Mouse (Mus musculus) neural tube, embryonic 12.5 days (tissue): ENCODE results near the gene Pigt. TPM values are rescaled to one million over a fixed set of nuclear protein-coding genes. Genes with fewer than 3 reads are reported as not detected.

Experiments used
- ATAC-seq: fragments of 200-750 bp; cut with Nextera tagmentation; 2 replicates; pipeline ENCODE4 v1.8.0; 2017; ENCODE audit warnings: low read depth, mild to moderate bottlenecking, moderate TSS enrichment, moderate library complexity; ENCODE audit not compliant: low FRiP score
- H3K27ac ChIP-seq: fragments of 300-500 bp; sonication (generic); 2 replicates; pipeline ENCODE4 v1.5.1; 2016
- H3K27me3 ChIP-seq: fragments of 300-500 bp; sonication (generic); replicated peaks from 2 replicates; pipeline ENCODE4 v1.6.1; 2016; ENCODE audit warnings: mild to moderate bottlenecking
- H3K36me3 ChIP-seq: fragments of 300-500 bp; sonication (generic); 2 replicates; pipeline ENCODE4 v1.6.1; 2016; ENCODE audit warnings: mild to moderate bottlenecking
- H3K4me1 ChIP-seq: fragments of 300-500 bp; sonication (generic); 2 replicates; pipeline ENCODE4 v1.6.1; 2016
- H3K4me2 ChIP-seq: fragments of 300-500 bp; sonication (generic); replicated peaks from 2 replicates; pipeline ENCODE4 v1.6.1; 2016; ENCODE audit warnings: mild to moderate bottlenecking
- H3K4me3 ChIP-seq: fragments of 300-500 bp; sonication (generic); 2 replicates; pipeline ENCODE4 v1.5.1; 2016
- H3K9ac ChIP-seq: fragments of 300-500 bp; sonication (generic); 2 replicates; pipeline ENCODE4 v1.6.1; 2016; ENCODE audit warnings: mild to moderate bottlenecking
- H3K9me3 ChIP-seq: fragments of 300-500 bp; sonication (generic); 2 replicates; pipeline ENCODE4 v1.6.1; 2016; ENCODE audit warnings: mild to moderate bottlenecking
- WGBS: fragments of 180-500 bp; shearing (Covaris S2); methylation state at CpG from one replicate; pipeline ENCODE4 v1.1.7; 2016; 5-methylcytosine and 5-hydroxymethylcytosine counted together
- polyA plus RNA-seq: library from polyadenylated mRNA; unstranded; fragments of >200 nt; fragmentation: Nextera tagmentation; extraction: Ambion mirVana; gene quantifications from 2 replicates; pipeline ENCODE4 v1.2.1, GENCODE M21; 2016

The Pigt gene
- polyA plus RNA-seq, 1 experiment from 2014 or later = 55.3 TPM

DNA sequence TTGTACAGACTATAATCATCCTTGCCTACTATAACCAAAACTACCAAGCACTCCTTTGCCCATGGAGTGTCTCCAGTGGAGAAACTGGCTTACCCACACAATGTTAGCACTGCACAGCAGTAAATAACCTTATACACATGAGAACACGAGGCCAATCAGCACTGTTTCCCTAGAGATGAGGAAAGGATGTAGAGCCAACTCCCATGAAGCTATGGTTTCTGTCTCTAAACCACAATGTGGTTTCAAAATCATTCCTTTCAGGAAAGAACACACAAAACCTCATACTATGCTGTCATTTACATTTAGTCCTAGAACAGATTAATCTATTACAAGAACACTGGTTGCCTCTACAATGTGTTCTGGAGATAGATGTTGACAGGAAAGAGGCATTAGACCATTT is 989 bp upstream of the Pigt start:
- no peaks in the 10 kb centered on the region for H3K9me3 ChIP-seq
- no peak for ATAC-seq
- H3K4me1 ChIP-seq = peaks cover 7% of the 10 kb centered on the region; the same call in 1 of the 2 replicates
- WGBS = 61% methylated on average over 1 of the region's 1 CpGs
- H3K36me3 ChIP-seq = peaks cover 18% of the 10 kb centered on the region
- H3K4me3 ChIP-seq = no peak overlapping the region
- no peak overlapping the region for H3K27ac ChIP-seq
- peak overlapping the region; percentile 98 for H3K4me2 ChIP-seq
- H3K27me3 ChIP-seq = no peaks in the 10 kb centered on the region
- H3K9ac ChIP-seq = no peak overlapping the region

DNA sequence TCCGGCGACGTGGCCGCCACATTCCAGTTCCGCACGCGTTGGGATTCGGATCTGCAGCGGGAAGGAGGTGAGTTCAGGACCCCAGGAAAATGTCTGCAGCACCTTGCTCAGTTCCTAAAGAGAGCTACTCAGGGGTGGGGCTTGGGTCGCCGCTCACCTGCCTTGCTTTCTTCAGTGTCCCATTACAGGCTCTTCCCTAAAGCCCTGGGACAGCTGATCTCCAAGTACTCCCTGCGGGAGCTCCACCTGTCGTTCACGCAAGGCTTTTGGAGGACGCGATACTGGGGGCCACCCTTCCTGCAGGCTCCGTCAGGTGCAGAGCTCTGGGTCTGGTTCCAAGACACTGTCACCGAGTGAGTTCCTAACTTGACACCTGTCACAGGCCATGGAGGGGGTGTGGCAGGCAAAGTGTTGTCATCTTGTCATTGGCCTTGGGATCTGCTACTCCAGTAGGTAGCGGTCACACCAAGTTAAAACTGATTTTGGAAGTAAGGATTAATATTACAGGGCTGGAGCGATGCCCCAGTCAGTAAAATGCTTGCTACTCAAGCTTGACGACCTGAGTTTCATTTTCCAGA is 460 bp downstream of the Pigt start:
- peak; percentile 23; the same call in 1 of the 2 replicates for ATAC-seq
- Histone ChIP-seq H3K9ac (peak overlapping the region; percentile 69), H3K27me3 (no peaks in the 10 kb centered on the region), H3K4me1 (peaks cover 7% of the 10 kb centered on the region; the same call in 1 of the 2 replicates), H3K9me3 (no peaks in the 10 kb centered on the region), H3K27ac (no peak overlapping the region), H3K4me3 (peak overlapping the region; percentile 85), H3K36me3 (peaks cover 30% of the 10 kb centered on the region), H3K4me2 (peak overlapping the region; percentile 98)
- 7% methylated on average over 21 of the region's 21 CpGs for WGBS

DNA sequence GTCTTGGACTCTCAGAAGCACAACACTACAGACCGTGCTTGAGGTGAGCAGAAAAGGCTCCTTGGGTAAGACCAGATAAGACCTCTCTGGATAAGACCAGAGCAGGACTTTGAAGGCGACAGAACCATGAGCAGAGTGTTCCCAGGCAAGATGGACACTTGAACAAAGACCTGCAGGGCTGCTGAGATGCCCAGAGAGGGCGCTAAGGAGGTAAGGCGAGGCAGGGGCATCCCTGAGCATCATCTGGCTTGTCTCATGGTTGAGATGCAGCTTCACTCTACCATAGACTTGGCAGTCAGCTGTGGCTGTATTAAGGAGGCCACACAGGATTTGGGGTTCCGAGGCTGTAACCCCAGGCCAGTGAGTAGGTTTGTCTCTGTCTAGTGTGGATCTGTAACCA is 2.0 kb downstream of the Pigt start:
- Histone ChIP-seq H3K27me3 (no peaks in the 10 kb centered on the region), H3K36me3 (peaks cover 46% of the 10 kb centered on the region), H3K4me1 (peaks cover 7% of the 10 kb centered on the region; the same call in 1 of the 2 replicates), H3K4me3 (no peak overlapping the region), H3K4me2 (no peak overlapping the region), H3K9ac (no peak overlapping the region), H3K9me3 (peaks cover 1% of the 10 kb centered on the region; the same call in 1 of the 2 replicates), H3K27ac (no peak overlapping the region)
- 79% methylated on average over 5 of the region's 5 CpGs for WGBS
- no peak for ATAC-seq

DNA sequence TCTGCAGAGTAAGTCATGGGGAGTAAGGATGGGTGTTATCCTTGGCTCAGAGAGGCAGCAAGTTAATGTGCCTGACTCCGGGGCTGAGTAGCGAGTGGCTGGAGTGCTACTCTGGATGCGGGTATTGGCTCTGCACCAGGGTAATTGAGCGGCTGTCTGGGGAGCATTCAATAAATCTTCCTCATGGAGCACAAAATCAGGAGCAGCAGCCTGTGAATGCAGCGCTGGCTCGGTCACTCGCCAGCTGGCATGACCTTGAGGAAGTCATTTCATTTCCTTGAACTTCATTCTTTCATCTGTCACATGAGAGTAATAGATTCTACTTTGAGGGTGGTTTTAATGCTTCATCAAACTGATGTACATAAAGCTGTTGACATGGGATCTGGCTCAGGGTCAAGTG is 3.2 kb downstream of the Pigt start:
- no peak overlapping the region for H3K4me2 ChIP-seq
- no peaks in the 10 kb centered on the region for H3K27me3 ChIP-seq
- ATAC-seq = no peak
- no peak overlapping the region for H3K9ac ChIP-seq
- 75% methylated on average over 7 of the region's 7 CpGs for WGBS
- no peak overlapping the region for H3K4me3 ChIP-seq
- peaks cover 7% of the 10 kb centered on the region; the same call in 1 of the 2 replicates for H3K4me1 ChIP-seq
- peaks cover 8% of the 10 kb centered on the region; the same call in 1 of the 2 replicates for H3K9me3 ChIP-seq
- no peak overlapping the region for H3K27ac ChIP-seq
- peaks cover 57% of the 10 kb centered on the region for H3K36me3 ChIP-seq

DNA sequence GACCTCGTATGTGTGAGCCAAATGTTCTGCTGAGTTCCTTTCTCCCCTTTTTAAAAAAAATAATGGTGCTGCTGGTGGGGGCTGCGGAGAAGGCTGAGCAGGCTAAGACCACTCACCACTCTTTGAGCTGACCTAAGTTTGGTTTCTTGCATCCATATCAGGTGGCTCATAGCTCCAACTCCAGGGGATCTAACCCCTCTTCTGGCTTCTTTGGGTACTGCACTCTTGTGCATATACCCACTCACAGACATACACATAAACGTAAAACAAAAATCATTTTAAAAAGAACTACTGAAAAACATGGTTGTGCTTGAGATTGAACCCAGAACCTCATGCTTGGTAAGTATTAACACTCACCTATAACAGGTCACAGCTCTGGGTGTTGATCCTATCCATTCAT is 7.6 kb downstream of the Pigt start:
- no peak for ATAC-seq
- H3K27ac ChIP-seq = no peak overlapping the region
- WGBS = 94% methylated on average over 3 of the region's 3 CpGs
- H3K36me3 ChIP-seq = peaks cover 66% of the 10 kb centered on the region
- peaks cover 8% of the 10 kb centered on the region; the same call in 1 of the 2 replicates for H3K9me3 ChIP-seq
- H3K4me2 ChIP-seq = no peak overlapping the region
- H3K4me3 ChIP-seq = no peak overlapping the region
- H3K27me3 ChIP-seq = no peaks in the 10 kb centered on the region
- no peaks in the 10 kb centered on the region for H3K4me1 ChIP-seq
- no peak overlapping the region for H3K9ac ChIP-seq

DNA sequence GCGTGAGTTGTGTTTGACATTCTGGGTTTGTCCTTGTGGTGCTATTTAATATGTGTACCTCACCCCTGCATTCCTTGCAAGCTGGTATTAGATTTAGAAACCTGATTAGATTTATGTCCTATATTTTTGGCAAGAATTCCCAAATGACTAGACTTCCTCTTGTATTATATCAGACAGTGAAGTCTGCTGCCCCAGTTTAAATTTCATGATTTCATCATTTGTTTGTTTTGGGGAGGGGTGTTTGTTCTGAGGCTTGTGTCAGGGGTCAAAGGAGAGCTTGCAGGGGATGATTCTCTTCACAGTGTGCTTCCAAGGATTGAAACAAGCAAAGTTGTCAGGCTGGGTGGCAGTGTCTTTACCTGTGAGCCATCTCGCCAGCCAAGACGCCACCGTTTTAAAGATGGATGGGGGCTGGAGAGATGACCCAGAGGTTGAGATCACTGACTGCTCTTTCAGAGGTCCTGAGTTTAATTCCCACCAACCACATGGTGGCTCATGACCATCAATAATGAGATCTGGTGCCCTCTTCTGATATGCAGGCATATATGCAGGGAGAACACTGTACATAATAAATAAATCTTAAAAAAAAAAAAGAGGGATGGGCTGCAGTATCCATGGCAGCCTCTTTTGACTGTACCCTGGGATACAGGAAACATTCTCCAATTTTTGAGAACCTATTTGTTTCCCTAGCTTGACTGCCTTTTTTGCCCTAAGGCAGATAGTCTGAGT is 8.5 kb downstream of the Pigt start:
- ATAC-seq = no peak
- H3K4me1 ChIP-seq = no peaks in the 10 kb centered on the region
- no peak overlapping the region for H3K4me2 ChIP-seq
- no peaks in the 10 kb centered on the region for H3K27me3 ChIP-seq
- no peak overlapping the region for H3K4me3 ChIP-seq
- H3K27ac ChIP-seq = no peak overlapping the region
- H3K9me3 ChIP-seq = peaks cover 8% of the 10 kb centered on the region; the same call in 1 of the 2 replicates
- H3K36me3 ChIP-seq = peaks cover 57% of the 10 kb centered on the region
- no peak overlapping the region for H3K9ac ChIP-seq
- WGBS = 97% methylated on average over 4 of the region's 4 CpGs

DNA sequence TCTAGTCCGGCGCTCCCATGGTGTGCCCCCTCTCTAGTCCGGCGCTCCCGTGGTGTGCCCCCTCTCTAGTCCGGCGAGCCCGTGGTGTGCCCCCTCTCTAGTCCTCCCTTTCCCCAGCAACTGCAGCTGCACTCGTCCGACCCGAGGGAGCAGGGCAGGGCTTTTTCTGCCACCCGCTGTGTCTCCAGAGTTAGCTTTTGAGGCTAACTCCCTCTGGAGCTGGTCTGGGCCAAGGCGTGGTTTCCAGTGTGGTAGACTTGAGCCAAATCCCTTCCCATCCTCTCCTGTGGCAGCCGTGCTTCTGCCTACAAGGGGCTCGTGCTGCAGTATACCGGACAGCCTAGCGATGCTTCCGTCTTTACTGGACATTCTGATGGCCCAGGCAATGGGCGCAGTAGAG is 10.5 kb downstream of the Pigt start:
- no peaks in the 10 kb centered on the region for H3K27me3 ChIP-seq
- ATAC-seq = no peak
- H3K4me3 ChIP-seq = no peak overlapping the region
- H3K9ac ChIP-seq = no peak overlapping the region
- H3K36me3 ChIP-seq = peaks cover 39% of the 10 kb centered on the region
- no peaks in the 10 kb centered on the region for H3K4me1 ChIP-seq
- H3K27ac ChIP-seq = no peak overlapping the region
- peaks cover 8% of the 10 kb centered on the region; the same call in 1 of the 2 replicates for H3K9me3 ChIP-seq
- 86% methylated on average over 19 of the region's 19 CpGs for WGBS
- H3K4me2 ChIP-seq = no peak overlapping the region

DNA sequence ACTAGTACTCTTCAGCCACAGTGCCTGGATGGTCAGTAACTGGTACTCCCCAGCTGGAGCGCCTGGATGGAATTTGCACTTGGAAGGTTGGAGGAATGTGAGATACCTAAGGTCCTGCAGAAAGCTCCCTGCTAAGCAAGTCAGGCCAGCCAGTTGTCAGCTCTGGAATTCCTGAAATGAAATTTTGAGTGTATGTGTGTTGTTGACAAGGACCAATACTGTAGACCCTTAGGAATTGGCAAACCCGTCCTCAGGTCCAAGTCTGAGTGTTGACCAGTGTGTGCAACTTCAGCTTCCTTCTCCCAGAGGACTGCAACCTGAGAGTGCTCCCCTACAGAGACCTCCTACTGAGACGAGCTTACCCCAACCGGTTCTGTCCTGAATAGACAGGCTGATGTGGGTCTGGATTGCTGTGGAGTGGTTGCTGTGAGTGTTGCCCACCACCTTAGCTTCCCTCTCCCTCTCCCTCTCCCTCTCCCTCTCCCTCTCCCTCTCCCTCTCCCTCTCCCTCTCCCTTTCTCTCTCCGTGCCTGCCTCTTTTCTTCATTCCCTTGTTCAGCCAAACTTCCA is 13.4 kb downstream of the Pigt start:
- Histone ChIP-seq H3K36me3 (peaks cover 13% of the 10 kb centered on the region), H3K9ac (no peak overlapping the region), H3K27ac (no peak overlapping the region), H3K4me1 (no peaks in the 10 kb centered on the region), H3K9me3 (no peaks in the 10 kb centered on the region), H3K4me2 (no peak overlapping the region), H3K27me3 (no peaks in the 10 kb centered on the region), H3K4me3 (no peak overlapping the region)
- 58% methylated on average over 5 of the region's 5 CpGs for WGBS
- ATAC-seq = no peak

DNA sequence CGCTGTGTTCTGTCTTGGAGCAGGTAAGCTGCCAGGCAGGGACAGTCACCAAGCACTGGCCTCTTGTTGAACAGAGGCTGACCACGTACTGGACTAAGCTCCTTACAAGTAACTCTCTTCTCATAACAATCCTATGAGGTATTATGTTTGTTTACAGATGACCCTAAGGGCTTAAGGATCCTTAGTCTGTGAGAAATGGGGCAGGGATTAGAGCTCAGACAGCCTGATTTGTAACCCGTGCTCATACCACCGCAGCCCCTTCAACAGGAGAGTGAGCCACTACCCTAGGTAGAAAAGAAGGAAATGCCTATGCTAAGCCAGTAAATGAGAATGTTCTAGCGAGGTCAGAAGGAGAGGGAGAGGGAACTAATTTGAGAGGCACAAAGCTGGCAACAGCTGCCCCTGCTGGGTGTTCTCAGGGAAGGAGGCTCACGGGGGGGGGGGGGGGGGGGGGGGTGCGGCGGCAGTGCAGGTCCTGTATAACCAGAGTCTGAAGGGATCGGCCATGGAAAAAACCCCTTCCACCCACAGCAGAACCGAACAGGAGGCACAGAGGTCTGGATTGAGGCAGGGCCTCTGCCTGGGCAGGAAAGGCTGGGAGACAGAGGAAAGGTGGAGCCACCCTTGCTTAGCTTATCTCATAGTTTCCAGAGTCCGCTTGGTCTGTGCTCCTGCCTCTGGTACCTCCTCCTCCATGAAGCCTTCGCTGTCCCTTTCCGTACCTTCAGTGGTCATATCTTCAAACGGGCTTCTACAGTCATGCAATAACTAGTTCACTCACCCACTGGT is 15.0 kb downstream of the Pigt start:
- 76% methylated on average over 14 of the region's 14 CpGs for WGBS
- H3K4me1 ChIP-seq = no peaks in the 10 kb centered on the region
- H3K27ac ChIP-seq = no peak overlapping the region
- H3K27me3 ChIP-seq = no peaks in the 10 kb centered on the region
- no peak for ATAC-seq
- H3K4me3 ChIP-seq = no peak overlapping the region
- H3K4me2 ChIP-seq = no peak overlapping the region
- peaks cover under 1% of the 10 kb centered on the region; the same call in 1 of the 2 replicates for H3K36me3 ChIP-seq
- H3K9me3 ChIP-seq = no peaks in the 10 kb centered on the region
- no peak overlapping the region for H3K9ac ChIP-seq

DNA sequence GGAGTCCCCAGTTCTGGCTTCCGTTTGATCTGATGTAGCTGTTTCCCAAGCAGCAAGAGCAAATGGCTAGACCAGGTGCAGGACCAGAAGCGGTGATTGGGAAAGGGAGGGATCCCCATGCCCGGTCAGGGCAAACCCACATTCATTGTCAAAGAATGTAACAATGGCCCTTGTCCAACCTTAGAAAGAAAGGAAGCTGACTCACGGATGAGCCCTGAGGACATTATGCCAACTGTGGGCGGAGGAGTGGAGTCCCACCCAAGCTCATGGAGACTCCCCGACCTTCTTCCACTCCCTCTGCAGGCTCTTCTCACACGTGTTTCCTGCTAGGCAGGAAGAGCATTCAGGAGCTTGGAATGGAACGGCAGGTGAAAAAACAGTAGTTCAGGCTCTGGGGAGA is 16.1 kb downstream of the Pigt start:
- WGBS = 79% methylated on average over 8 of the region's 8 CpGs
- ATAC-seq = no peak

DNA sequence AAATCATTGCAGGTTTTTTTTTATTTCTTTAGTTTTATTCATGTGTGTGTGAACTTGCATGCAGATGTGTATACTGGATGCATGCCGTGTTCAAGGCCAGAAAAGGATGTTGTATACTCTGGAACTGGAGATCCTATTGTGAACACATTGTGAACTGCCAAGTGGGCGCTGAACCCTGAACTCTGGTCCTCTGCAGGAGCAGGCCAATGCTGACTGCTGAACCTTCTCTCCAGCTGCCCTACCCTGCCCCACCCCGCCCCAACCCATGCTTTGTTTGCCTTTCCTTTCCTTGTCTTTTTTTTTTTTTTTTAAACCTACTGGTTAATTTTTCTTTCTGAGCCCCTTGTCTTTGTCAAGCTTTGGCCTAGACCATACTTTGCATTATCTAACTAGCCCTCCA is 17.6 kb downstream of the Pigt start:
- H3K4me2 ChIP-seq = no peak overlapping the region
- 80% methylated on average over 3 of the region's 3 CpGs for WGBS
- H3K9me3 ChIP-seq = no peaks in the 10 kb centered on the region
- H3K36me3 ChIP-seq = no peaks in the 10 kb centered on the region
- ATAC-seq = no peak
- no peak overlapping the region for H3K4me3 ChIP-seq
- no peak overlapping the region for H3K9ac ChIP-seq
- no peaks in the 10 kb centered on the region for H3K27me3 ChIP-seq
- H3K4me1 ChIP-seq = no peaks in the 10 kb centered on the region
- H3K27ac ChIP-seq = no peak overlapping the region

More for the DNA sequence above, 16.1 kb downstream of the Pigt start:
- Histone ChIP-seq H3K4me2 (no peak overlapping the region), H3K9ac (no peak overlapping the region), H3K27ac (no peak overlapping the region), H3K27me3 (no peaks in the 10 kb centered on the region), H3K36me3 (no peaks in the 10 kb centered on the region; the same call in 1 of the 2 replicates), H3K4me3 (no peak overlapping the region), H3K9me3 (no peaks in the 10 kb centered on the region), H3K4me1 (no peaks in the 10 kb centered on the region)

DNA sequence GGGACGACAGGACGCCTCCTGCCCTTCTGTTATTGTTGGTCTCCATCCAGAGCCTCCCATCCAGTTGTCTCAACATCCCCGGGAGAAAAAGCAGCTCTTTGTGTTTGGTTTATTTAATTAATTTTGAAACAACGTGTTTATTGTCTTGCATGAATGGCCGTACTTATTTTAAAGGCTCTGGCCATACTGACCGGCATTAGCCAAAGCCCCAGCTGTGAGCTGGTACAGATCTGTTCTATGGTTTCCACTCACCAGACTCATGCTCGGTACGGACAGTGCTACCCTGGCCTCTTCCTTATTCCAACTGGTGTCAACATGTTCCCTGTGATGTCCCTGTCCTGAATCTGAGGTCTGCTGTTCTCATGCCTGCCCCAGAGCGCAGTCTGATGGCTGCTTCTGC is 18.6 kb downstream of the Pigt start:
- ATAC-seq = no peak
- H3K9ac ChIP-seq = no peak overlapping the region
- WGBS = 76% methylated on average over 9 of the region's 9 CpGs

More for the DNA sequence above, 18.6 kb downstream of the Pigt start:
- no peak overlapping the region for H3K4me2 ChIP-seq
- no peaks in the 10 kb centered on the region for H3K27me3 ChIP-seq
- H3K36me3 ChIP-seq = no peaks in the 10 kb centered on the region
- H3K27ac ChIP-seq = no peak overlapping the region
- no peaks in the 10 kb centered on the region for H3K9me3 ChIP-seq
- no peak overlapping the region for H3K4me3 ChIP-seq
- H3K4me1 ChIP-seq = no peaks in the 10 kb centered on the region
